Mouse (Mus musculus) embryonic facial prominence, embryonic 10.5 days (tissue): Measurements from ENCODE around the gene Gm15737. TPM values are rescaled to one million over a fixed set of nuclear protein-coding genes. Genes with fewer than 3 reads are reported as not detected.
A peak's percentile ranks its signal among the peaks of the same experiment; 100 is the strongest.

Experiments used
- DNase-seq: peaks from one replicate; pipeline ENCODE4 v3.0.0-alpha.2; 2017; ENCODE audit warnings: low spot score
- H3K27ac ChIP-seq: fragments of 300-500 bp; sonication (generic); replicated peaks from 2 replicates; pipeline ENCODE4 v1.5.1; 2016; ENCODE audit warnings: mild to moderate bottlenecking
- H3K27me3 ChIP-seq: fragments of 300-500 bp; sonication (generic); replicated peaks from 2 replicates; pipeline ENCODE4 v1.6.1; 2016; ENCODE audit warnings: low read depth, mild to moderate bottlenecking; ENCODE audit not compliant: poor library complexity, severe bottlenecking
- H3K36me3 ChIP-seq: fragments of 300-500 bp; sonication (generic); replicated peaks from 2 replicates; pipeline ENCODE4 v1.6.1; 2016; ENCODE audit warnings: mild to moderate bottlenecking, moderate library complexity
- H3K4me1 ChIP-seq: fragments of 300-500 bp; sonication (generic); 2 replicates; pipeline ENCODE4 v1.6.1; 2016
- H3K4me3 ChIP-seq: fragments of 300-500 bp; sonication (generic); 2 replicates; pipeline ENCODE4 v1.5.1; 2016; ENCODE audit warnings: mild to moderate bottlenecking, moderate library complexity
- H3K9me3 ChIP-seq: fragments of 300-500 bp; sonication (generic); 2 replicates; pipeline ENCODE4 v1.6.1; 2016; ENCODE audit warnings: mild to moderate bottlenecking
- whole genome bisulfite sequencing: fragments of 180-500 bp; shearing (Covaris S2); methylation state at CpG from one replicate; pipeline ENCODE4 v1.1.7; 2016; 5-methylcytosine and 5-hydroxymethylcytosine counted together
- polyA plus RNA-seq: library from polyadenylated mRNA; unstranded; fragments of >200 nt; fragmentation: Nextera tagmentation; extraction: Ambion mirVana; gene quantifications from 2 replicates; pipeline ENCODE4 v1.2.1, GENCODE M21; 2016

The Gm15737 gene
- not detected in 2 replicates for polyA plus RNA-seq

- Histone ChIP-seq H3K27ac (peak within 1 kb of the TSS; percentile 57), H3K9me3 (no peaks in the 10 kb centered on the region), H3K36me3 (peaks cover 25% of the 10 kb centered on the region), H3K27me3 (no peaks in the 10 kb centered on the region), H3K4me3 (peak within 1 kb of the TSS; percentile 5; the same call in 1 of the 2 replicates), H3K4me1 (peaks cover 19% of the 10 kb centered on the region)
- 45% methylated on average over 4 of the region's 4 CpGs for WGBS
- peak; percentile 14 for DNase-seq
These were observed at the start of gene Gm15737 for GRCm38 (mm10) chr6:92869089-92869581. Gene Gm15737, plus strand, starts transcription at chr6:92869357.

DNA sequence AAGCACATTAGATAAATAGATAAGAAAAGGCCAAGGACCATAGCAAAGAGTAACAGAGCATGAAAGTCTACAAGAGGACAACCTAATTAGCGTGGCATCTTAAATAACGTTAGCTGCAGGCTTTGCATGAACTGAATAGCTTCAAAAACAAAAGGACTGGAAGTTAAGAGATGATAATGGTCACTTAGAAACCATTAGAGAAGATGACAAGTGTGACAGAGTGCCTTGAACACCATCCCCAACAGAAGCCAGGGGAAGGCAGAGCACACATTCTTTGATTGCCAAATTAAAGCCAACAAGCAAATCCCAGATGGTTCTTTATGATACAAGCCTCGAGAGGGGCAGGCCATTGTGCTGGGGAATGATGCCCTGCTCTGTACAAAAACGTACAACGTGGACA, 47.6 kb upstream of the Gm15737 start:
- no peaks in the 10 kb centered on the region for H3K36me3 ChIP-seq
- peaks cover 35% of the 10 kb centered on the region for H3K4me1 ChIP-seq
- H3K27ac ChIP-seq, result no peak overlapping the region
- no peak for DNase-seq
- 46% methylated on average over 5 of the region's 5 CpGs for WGBS
- no peaks in the 10 kb centered on the region for H3K9me3 ChIP-seq
- no peaks in the 10 kb centered on the region; the same call in 1 of the 2 replicates for H3K27me3 ChIP-seq
- H3K4me3 ChIP-seq, result no peak overlapping the region

DNA sequence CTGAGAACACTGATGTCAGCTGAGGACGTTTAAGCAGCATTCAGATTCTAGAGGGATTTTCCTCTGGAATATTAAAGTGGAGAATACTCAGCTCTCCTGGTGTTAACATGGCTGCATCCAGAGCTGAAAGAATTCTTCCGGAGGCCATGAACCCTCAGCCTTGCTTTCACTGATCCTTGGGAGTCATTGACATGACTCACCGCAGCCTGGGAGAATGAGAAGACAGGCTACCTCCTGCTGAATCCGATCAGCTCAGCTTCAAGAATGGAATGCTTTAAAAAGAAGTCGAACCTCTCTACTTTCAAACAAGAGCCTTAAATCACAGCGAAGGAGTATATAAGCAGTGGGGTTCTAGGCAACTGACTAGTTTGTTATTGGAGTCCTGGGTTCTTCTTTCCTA, 47.2 kb upstream of the Gm15737 start:
- Histone ChIP-seq H3K36me3 (no peaks in the 10 kb centered on the region), H3K27me3 (no peaks in the 10 kb centered on the region; the same call in 1 of the 2 replicates), H3K9me3 (no peaks in the 10 kb centered on the region), H3K27ac (no peak overlapping the region), H3K4me3 (no peak overlapping the region), H3K4me1 (peaks cover 34% of the 10 kb centered on the region)
- no peak for DNase-seq
- WGBS, result 55% methylated on average over 6 of the region's 6 CpGs

DNA sequence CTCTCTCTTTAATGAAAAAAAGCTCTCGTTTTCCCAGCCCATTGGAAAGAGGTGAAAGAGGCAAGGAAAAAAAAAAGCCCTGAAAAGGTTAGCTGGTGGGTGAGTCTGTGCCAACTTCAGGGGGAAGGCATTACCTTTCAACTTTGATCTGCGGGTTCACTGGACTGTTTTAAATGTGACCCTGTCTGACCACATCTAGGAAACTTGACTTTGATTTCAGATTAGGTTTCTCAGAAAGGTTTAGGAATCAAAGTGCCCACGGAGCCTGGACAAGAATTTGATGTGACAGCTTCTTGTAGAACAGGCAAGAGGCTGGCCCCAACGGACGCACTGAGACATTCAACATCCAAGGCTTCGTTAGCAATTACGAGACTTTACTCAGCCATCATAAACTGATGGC, 45.2 kb upstream of the Gm15737 start:
- Histone ChIP-seq H3K4me3 (no peak overlapping the region), H3K27ac (no peak overlapping the region), H3K27me3 (no peaks in the 10 kb centered on the region; the same call in 1 of the 2 replicates), H3K4me1 (peaks cover 44% of the 10 kb centered on the region), H3K9me3 (no peaks in the 10 kb centered on the region), H3K36me3 (0 out of 2 replicates have a peak, but pooled peaks cover 3% of the 10 kb centered on the region)
- peak; percentile 59 for DNase-seq
- WGBS, result 43% methylated on average over 7 of the region's 7 CpGs

DNA sequence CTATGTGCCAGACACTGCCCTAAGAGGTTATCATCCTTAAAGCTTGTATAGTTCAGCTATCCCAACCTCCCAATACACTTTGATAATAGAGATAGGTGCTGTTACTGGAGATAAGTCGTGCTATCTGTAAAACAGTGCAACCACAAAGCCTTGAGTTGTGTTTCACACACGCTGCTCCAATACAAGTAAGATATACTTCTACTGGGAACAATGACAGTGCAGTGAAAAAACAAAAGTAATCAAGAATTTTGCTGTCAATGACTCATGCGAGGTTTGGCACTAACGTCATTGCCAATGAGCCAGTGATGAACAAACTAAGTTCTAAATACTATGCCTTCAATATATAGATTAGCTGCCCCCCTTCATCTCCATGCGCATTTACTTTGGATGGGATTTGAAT, 42.6 kb upstream of the Gm15737 start:
- Histone ChIP-seq H3K27ac (no peak overlapping the region), H3K36me3 (0 out of 2 replicates have a peak, but pooled peaks cover 3% of the 10 kb centered on the region), H3K4me3 (no peak overlapping the region), H3K27me3 (no peaks in the 10 kb centered on the region), H3K9me3 (no peaks in the 10 kb centered on the region), H3K4me1 (peaks cover 44% of the 10 kb centered on the region)
- 93% methylated on average over 5 of the region's 5 CpGs for WGBS
- DNase-seq, result no peak

DNA sequence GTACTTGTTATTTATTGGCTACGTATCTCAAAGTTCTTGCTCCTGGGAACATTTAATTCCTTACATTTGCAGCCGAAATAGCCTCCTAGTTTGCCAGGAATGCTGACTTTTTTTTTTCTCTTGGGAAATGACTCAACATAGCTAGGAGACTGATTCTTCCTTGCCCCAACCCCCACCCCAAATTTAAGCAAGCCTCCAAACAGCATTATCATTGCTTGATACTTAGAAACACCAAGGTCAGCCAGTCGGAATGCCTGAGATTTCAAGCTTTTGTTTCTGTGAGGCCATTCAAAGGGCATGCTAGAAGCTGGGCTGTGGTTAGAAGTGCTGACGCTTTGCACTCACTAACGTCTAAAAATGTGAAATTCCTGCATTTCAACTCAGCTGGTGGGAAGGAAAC, 41.8 kb upstream of the Gm15737 start:
- H3K9me3 ChIP-seq, result no peaks in the 10 kb centered on the region
- H3K27me3 ChIP-seq, result no peaks in the 10 kb centered on the region
- no peak overlapping the region for H3K4me3 ChIP-seq
- 51% methylated on average over 5 of the region's 5 CpGs for WGBS
- DNase-seq, result no peak
- H3K4me1 ChIP-seq, result peaks cover 36% of the 10 kb centered on the region
- 0 out of 2 replicates have a peak, but pooled peaks cover 3% of the 10 kb centered on the region for H3K36me3 ChIP-seq
- no peak overlapping the region; the same call in 1 of the 2 replicates for H3K27ac ChIP-seq

- 86% methylated on average over 2 of the region's 2 CpGs for WGBS
- H3K4me1 ChIP-seq, result peaks cover 18% of the 10 kb centered on the region
- H3K4me3 ChIP-seq, result no peak overlapping the region
- no peaks in the 10 kb centered on the region for H3K9me3 ChIP-seq
- no peaks in the 10 kb centered on the region for H3K27me3 ChIP-seq
- peaks cover 8% of the 10 kb centered on the region; the same call in 1 of the 2 replicates for H3K36me3 ChIP-seq
- DNase-seq, result no peak
- no peak overlapping the region for H3K27ac ChIP-seq
These were observed 40.0 kb upstream of the Gm15737 start for GRCm38 (mm10) chr6:92829148-92829547.

- H3K4me1 ChIP-seq, result peaks cover 14% of the 10 kb centered on the region
- no peak overlapping the region for H3K27ac ChIP-seq
- no peak for DNase-seq
- peaks cover 8% of the 10 kb centered on the region; the same call in 1 of the 2 replicates for H3K36me3 ChIP-seq
- 88% methylated on average over 2 of the region's 2 CpGs for WGBS
- H3K4me3 ChIP-seq, result no peak overlapping the region
- no peaks in the 10 kb centered on the region for H3K9me3 ChIP-seq
- no peaks in the 10 kb centered on the region for H3K27me3 ChIP-seq
These were observed 38.1 kb upstream of the Gm15737 start for GRCm38 (mm10) chr6:92831106-92831505.

DNA sequence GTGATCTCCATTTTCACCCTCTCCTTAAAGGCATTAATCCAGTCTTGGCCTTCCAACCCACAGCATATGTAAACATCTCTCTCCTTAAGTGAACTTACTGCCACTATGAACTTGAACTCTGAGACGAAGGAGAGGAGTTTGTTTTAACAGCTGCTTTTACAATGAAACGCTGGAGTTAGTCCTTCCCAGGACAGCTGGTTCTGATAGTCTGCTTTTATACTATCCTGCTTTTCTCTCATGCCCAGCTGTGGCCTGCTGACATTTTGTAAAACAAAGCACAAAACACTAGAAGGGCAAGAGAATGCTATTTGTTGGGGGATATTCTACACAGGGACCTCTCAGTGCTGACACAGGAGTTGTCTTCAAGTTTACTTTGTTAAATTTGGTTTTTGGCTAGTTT, 27.2 kb upstream of the Gm15737 start:
- Histone ChIP-seq H3K36me3 (no peaks in the 10 kb centered on the region), H3K9me3 (no peaks in the 10 kb centered on the region), H3K4me1 (peaks cover 33% of the 10 kb centered on the region), H3K4me3 (no peak overlapping the region), H3K27me3 (no peaks in the 10 kb centered on the region), H3K27ac (no peak overlapping the region)
- DNase-seq, result peak; percentile 27
- WGBS, result 5% methylated on average over 2 of the region's 2 CpGs

GRCm38 (mm10) chr6:92843474-92843873, 25.7 kb upstream of the Gm15737 start:
- H3K9me3 ChIP-seq, result no peaks in the 10 kb centered on the region
- WGBS, result 87% methylated on average over 2 of the region's 2 CpGs
- peaks cover 33% of the 10 kb centered on the region for H3K4me1 ChIP-seq
- no peak overlapping the region for H3K4me3 ChIP-seq
- DNase-seq, result no peak
- no peaks in the 10 kb centered on the region for H3K27me3 ChIP-seq
- H3K36me3 ChIP-seq, result peaks cover 7% of the 10 kb centered on the region; the same call in 1 of the 2 replicates
- H3K27ac ChIP-seq, result no peak overlapping the region

GRCm38 (mm10) chr6:92845898-92846297, 23.3 kb upstream of the Gm15737 start:
- no peaks in the 10 kb centered on the region for H3K27me3 ChIP-seq
- WGBS, result 90% methylated on average over 8 of the region's 8 CpGs
- DNase-seq, result no peak
- H3K36me3 ChIP-seq, result peaks cover 17% of the 10 kb centered on the region
- no peak overlapping the region for H3K27ac ChIP-seq
- no peak overlapping the region for H3K4me3 ChIP-seq
- H3K9me3 ChIP-seq, result no peaks in the 10 kb centered on the region
- peaks cover 31% of the 10 kb centered on the region for H3K4me1 ChIP-seq

DNA sequence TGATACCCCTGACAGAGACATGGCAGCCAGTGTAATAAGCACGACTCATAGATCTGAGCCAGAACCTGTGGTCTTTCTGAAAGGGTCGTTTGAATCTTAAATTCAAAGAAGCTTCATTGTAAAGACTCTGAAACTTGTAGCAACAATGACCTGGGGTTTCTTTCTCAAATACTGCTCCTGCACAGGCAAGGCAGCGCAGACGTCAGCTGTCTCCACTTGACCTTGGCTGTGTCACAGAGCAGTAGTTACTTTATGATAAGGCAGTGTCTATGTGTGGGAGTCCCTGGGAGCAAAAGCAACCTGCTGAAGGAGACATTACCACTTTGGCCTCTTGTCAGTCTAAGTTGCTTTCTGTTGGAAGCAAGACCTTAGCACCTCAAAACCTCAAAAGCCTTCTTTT, 22.5 kb upstream of the Gm15737 start:
- H3K9me3 ChIP-seq, result no peaks in the 10 kb centered on the region
- no peak for DNase-seq
- no peak overlapping the region for H3K4me3 ChIP-seq
- H3K27me3 ChIP-seq, result no peaks in the 10 kb centered on the region
- 75% methylated on average over 4 of the region's 4 CpGs for WGBS
- peaks cover 25% of the 10 kb centered on the region for H3K4me1 ChIP-seq
- H3K27ac ChIP-seq, result no peak overlapping the region
- H3K36me3 ChIP-seq, result peaks cover 17% of the 10 kb centered on the region

DNA sequence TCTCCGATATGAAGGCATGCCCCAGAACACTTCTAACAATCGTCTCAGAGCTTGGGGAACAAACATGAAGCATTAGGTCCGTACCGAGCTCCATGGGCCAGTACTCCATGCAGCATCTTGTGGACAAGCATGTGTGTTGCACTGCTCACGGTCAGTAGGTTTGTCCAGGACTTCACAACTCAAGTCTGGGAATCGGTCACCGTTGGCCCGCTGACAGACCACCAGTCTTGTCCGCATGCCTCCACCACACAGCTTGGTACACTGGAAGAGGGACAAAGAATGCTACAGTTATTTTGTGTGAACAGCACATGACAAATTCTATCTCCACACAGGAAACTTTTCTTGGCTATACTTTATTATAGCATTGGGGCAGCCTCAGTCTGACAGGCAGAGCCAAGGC, 19.9 kb upstream of the Gm15737 start:
- Histone ChIP-seq H3K27me3 (no peaks in the 10 kb centered on the region), H3K4me3 (no peak overlapping the region), H3K27ac (no peak overlapping the region), H3K36me3 (peaks cover 19% of the 10 kb centered on the region), H3K9me3 (no peaks in the 10 kb centered on the region), H3K4me1 (peaks cover 5% of the 10 kb centered on the region)
- no peak for DNase-seq
- 93% methylated on average over 9 of the region's 9 CpGs for whole genome bisulfite sequencing
